Mouse (Mus musculus) cerebellum, adult 11-12 months (tissue): ENCODE results near the gene Higd1c.
"Not testable (repeated sequence)": the region's sequence is repeated elsewhere in the genome, so short reads cannot be mapped to it uniquely, and the experiment has no call there.

Source experiments
- DNase-seq: peaks from one replicate; pipeline ENCODE4 v3.0.0; 2022

The Higd1c gene

GRCm38 (mm10) chr15:100364242-100364641 is at the start of gene Higd1c:
Gene Higd1c, plus strand, starts transcription at chr15:100364542.
- DNase-seq: no peak

- DNase-seq: not testable (repeated sequence)
These were observed 46.2 kb upstream of the Higd1c start for GRCm38 (mm10) chr15:100318014-100318671.

GRCm38 (mm10) chr15:100319884-100320283 is 44.5 kb upstream of the Higd1c start:
- DNase-seq: no peak

GRCm38 (mm10) chr15:100320295-100320905 is 43.9 kb upstream of the Higd1c start:
- no peak for DNase-seq

- DNase-seq: peak; percentile 64
These were observed 43.2 kb upstream of the Higd1c start for GRCm38 (mm10) chr15:100321134-100321533.

- no peak for DNase-seq
These were observed 40.2 kb upstream of the Higd1c start for GRCm38 (mm10) chr15:100324021-100324591.

- no peak for DNase-seq
These were observed 39.1 kb upstream of the Higd1c start for GRCm38 (mm10) chr15:100325235-100325634.

GRCm38 (mm10) chr15:100328089-100328488 is 36.3 kb upstream of the Higd1c start:
- not testable (repeated sequence) for DNase-seq

GRCm38 (mm10) chr15:100329336-100329735 is 35.0 kb upstream of the Higd1c start:
- DNase-seq: not testable (repeated sequence)

GRCm38 (mm10) chr15:100330739-100331138 is 33.6 kb upstream of the Higd1c start:
- no peak for DNase-seq

GRCm38 (mm10) chr15:100332077-100332961 is 32.0 kb upstream of the Higd1c start:
- DNase-seq: not testable (repeated sequence)

GRCm38 (mm10) chr15:100334629-100335028 is 29.7 kb upstream of the Higd1c start, which contains the start of gene Mettl7a3:
Gene Mettl7a3, plus strand, starts transcription at chr15:100334929.
- no peak for DNase-seq

GRCm38 (mm10) chr15:100337328-100337727 is 27.0 kb upstream of the Higd1c start:
- DNase-seq: not testable (repeated sequence)

- DNase-seq: peak; percentile 52
These were observed 26.5 kb upstream of the Higd1c start for GRCm38 (mm10) chr15:100337847-100338246.

GRCm38 (mm10) chr15:100341314-100341980 is 22.9 kb upstream of the Higd1c start:
- not testable (repeated sequence) for DNase-seq

- no peak for DNase-seq
These were observed 18.9 kb upstream of the Higd1c start for GRCm38 (mm10) chr15:100345484-100345883.

- DNase-seq: no peak
These were observed 17.6 kb upstream of the Higd1c start for GRCm38 (mm10) chr15:100346761-100347160.

- DNase-seq: no peak
These were observed 14.8 kb upstream of the Higd1c start for GRCm38 (mm10) chr15:100349496-100349895.

- no peak for DNase-seq
These were observed 12.8 kb upstream of the Higd1c start for GRCm38 (mm10) chr15:100351501-100352060.

GRCm38 (mm10) chr15:100352711-100353250 is 11.6 kb upstream of the Higd1c start, which contains the start of the genes Methig1 and Mettl7a2:
Gene Methig1, plus strand, starts transcription at chr15:100353149.
Gene Mettl7a2, plus strand, starts transcription at chr15:100353200.
- no peak for DNase-seq

GRCm38 (mm10) chr15:100353399-100353798 is 10.9 kb upstream of the Higd1c start:
- DNase-seq: not testable (repeated sequence)

GRCm38 (mm10) chr15:100355876-100356275 is 8.5 kb upstream of the Higd1c start:
- no peak for DNase-seq
